Mouse (Mus musculus): Measurements from ENCODE around the gene Bmper. TPM values are rescaled to one million over a fixed set of nuclear protein-coding genes. Genes with fewer than 3 reads are reported as not detected.

The Bmper gene
- total and polyA plus RNA-seq, 3 experiments = 0.11 TPM; not detected in 2

- DNase-seq (ENCODE audit: low spot score) (no peak), ATAC-seq (ENCODE audit: extremely low read depth, insufficient number of reproducible peaks, low FRiP score, poor library complexity, severe bottlenecking) (no peak)
- H3K36me3 ChIP-seq (replicated peaks) = no peaks in the 10 kb centered on the region
- no peaks in the 10 kb centered on the region for H3K9me3 ChIP-seq (replicated peaks)
- no peak overlapping the region for H3K4me3 ChIP-seq (ENCODE audit: low read depth, low read length)
- H3K27me3 ChIP-seq (ENCODE audit: insufficient read depth, low read length) = no peaks in the 10 kb centered on the region; the same call in 1 of the 2 replicates
- TF ChIP-seq TAL1 (conservative IDR thresholded peaks at IDR 0.05; ENCODE audit: low read depth, low read length) = no peak
- no peak for TF ChIP-seq GATA2 (IDR thresholded peaks at IDR 0.05; ENCODE audit: borderline replicate concordance, low read depth, low read length)
- TF ChIP-seq POLR2AphosphoS5 (IDR thresholded peaks at IDR 0.05; ENCODE audit: insufficient replicate concordance, low read depth, low read length) = no peak
- no peak for TF ChIP-seq GATA1 (IDR thresholded peaks at IDR 0.05; ENCODE audit: borderline replicate concordance, low read length)
- no peak for TF ChIP-seq CTCF (IDR thresholded peaks at IDR 0.05; ENCODE audit: low read depth, low read length)
- H3K4me1 ChIP-seq (ENCODE audit: insufficient read depth, low read depth, low read length) = no peaks in the 10 kb centered on the region
Observed at GRCm38 (mm10) chr9:23447271-23447961, 224.5 kb downstream of the Bmper start.

DNA sequence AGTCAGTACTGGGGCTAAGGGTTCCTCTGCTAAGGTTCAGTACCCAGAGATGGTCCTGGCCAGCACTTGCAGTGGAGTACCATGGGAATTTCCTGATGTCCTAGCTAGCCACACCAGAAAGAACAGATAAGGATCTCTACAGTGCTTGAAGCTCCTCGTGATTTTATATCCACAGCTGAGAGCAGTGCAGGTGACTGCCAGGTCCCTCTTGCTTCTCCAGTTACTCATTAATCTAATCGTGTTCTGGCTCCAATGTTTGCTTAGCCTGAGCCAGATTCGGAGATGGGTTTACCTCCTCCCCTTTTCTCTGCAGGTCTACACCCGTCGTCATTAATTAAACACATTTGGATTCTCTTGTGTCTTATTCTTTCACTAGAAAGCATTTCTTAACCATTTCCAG is 230.4 kb downstream of the Bmper start:
- no peaks in the 10 kb centered on the region for H3K9me3 ChIP-seq (replicated peaks)
- ATAC-seq (ENCODE audit: extremely low read depth, insufficient number of reproducible peaks, low FRiP score, poor library complexity, severe bottlenecking) (no peak), DNase-seq (ENCODE audit: low spot score) (no peak)
- H3K36me3 ChIP-seq (replicated peaks) = no peaks in the 10 kb centered on the region
- H3K27me3 ChIP-seq (ENCODE audit: insufficient read depth, low read length) = no peaks in the 10 kb centered on the region
- H3K4me3 ChIP-seq (ENCODE audit: low read depth, low read length) = no peak overlapping the region
- no peak for TF ChIP-seq GATA2 (IDR thresholded peaks at IDR 0.05; ENCODE audit: borderline replicate concordance, low read depth, low read length)
- TF ChIP-seq CTCF (IDR thresholded peaks at IDR 0.05; ENCODE audit: low read depth, low read length) = no peak
- TF ChIP-seq TAL1 (conservative IDR thresholded peaks at IDR 0.05; ENCODE audit: low read depth, low read length) = no peak
- no peak for TF ChIP-seq POLR2AphosphoS5 (IDR thresholded peaks at IDR 0.05; ENCODE audit: insufficient replicate concordance, low read depth, low read length)
- TF ChIP-seq GATA1 (IDR thresholded peaks at IDR 0.05; ENCODE audit: borderline replicate concordance, low read length) = no peak
- H3K4me1 ChIP-seq (ENCODE audit: insufficient read depth, low read depth, low read length) = no peaks in the 10 kb centered on the region

- no peak overlapping the region for H3K4me3 ChIP-seq (ENCODE audit: low read depth, low read length)
- TF ChIP-seq TAL1 (conservative IDR thresholded peaks at IDR 0.05; ENCODE audit: low read depth, low read length) (no peak), POLR2AphosphoS5 (IDR thresholded peaks at IDR 0.05; ENCODE audit: insufficient replicate concordance, low read depth, low read length) (no peak), CTCF (IDR thresholded peaks at IDR 0.05; ENCODE audit: low read depth, low read length) (no peak), GATA2 (IDR thresholded peaks at IDR 0.05; ENCODE audit: borderline replicate concordance, low read depth, low read length) (no peak), GATA1 (IDR thresholded peaks at IDR 0.05; ENCODE audit: borderline replicate concordance, low read length) (no peak)
- H3K36me3 ChIP-seq (replicated peaks) = no peaks in the 10 kb centered on the region
- H3K27me3 ChIP-seq (ENCODE audit: insufficient read depth, low read length) = no peaks in the 10 kb centered on the region
- no peak for DNase-seq (ENCODE audit: low spot score)
- H3K4me1 ChIP-seq (ENCODE audit: insufficient read depth, low read depth, low read length) = no peaks in the 10 kb centered on the region
- H3K9me3 ChIP-seq (replicated peaks) = no peaks in the 10 kb centered on the region
- no peak for ATAC-seq (ENCODE audit: extremely low read depth, insufficient number of reproducible peaks, low FRiP score, poor library complexity, severe bottlenecking)
Observed at GRCm38 (mm10) chr9:23457186-23457585, 234.3 kb downstream of the Bmper start.

DNA sequence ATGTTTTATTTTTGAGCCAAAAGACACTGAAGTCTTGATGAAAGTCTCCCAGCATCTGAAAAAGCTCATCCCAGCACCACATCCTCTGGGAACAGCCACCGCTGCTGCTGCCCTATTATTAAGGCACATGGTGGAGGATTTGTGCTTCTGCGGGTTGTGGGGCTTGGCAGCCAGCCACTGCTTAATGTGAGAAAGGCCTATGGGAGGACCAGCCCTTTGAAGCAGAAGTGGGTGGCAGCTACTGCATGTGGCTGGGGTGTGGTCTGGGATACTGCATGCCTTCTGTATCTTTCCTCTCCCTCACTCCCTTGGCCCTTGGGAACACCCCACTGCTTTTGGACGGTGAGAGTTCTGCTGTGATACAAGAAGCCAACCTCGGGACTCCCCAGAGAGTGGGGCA is 237.8 kb downstream of the Bmper start:
- H3K9me3 ChIP-seq (replicated peaks) = no peaks in the 10 kb centered on the region
- DNase-seq (ENCODE audit: low spot score) = no peak
- no peak overlapping the region for H3K4me3 ChIP-seq (ENCODE audit: low read depth, low read length)
- ATAC-seq (ENCODE audit: extremely low read depth, insufficient number of reproducible peaks, low FRiP score, poor library complexity, severe bottlenecking) = no peak
- no peaks in the 10 kb centered on the region for H3K4me1 ChIP-seq (ENCODE audit: insufficient read depth, low read depth, low read length)
- no peaks in the 10 kb centered on the region for H3K27me3 ChIP-seq (ENCODE audit: insufficient read depth, low read length)
- H3K36me3 ChIP-seq (replicated peaks) = no peaks in the 10 kb centered on the region
- no peak for TF ChIP-seq GATA1 (IDR thresholded peaks at IDR 0.05; ENCODE audit: borderline replicate concordance, low read length)
- no peak for TF ChIP-seq CTCF (IDR thresholded peaks at IDR 0.05; ENCODE audit: low read depth, low read length)
- TF ChIP-seq TAL1 (conservative IDR thresholded peaks at IDR 0.05; ENCODE audit: low read depth, low read length) = no peak
- TF ChIP-seq GATA2 (IDR thresholded peaks at IDR 0.05; ENCODE audit: borderline replicate concordance, low read depth, low read length) = no peak
- no peak for TF ChIP-seq POLR2AphosphoS5 (IDR thresholded peaks at IDR 0.05; ENCODE audit: insufficient replicate concordance, low read depth, low read length)

- TF ChIP-seq GATA1 (IDR thresholded peaks at IDR 0.05; ENCODE audit: borderline replicate concordance, low read length) (no peak), CTCF (IDR thresholded peaks at IDR 0.05; ENCODE audit: low read depth, low read length) (no peak), POLR2AphosphoS5 (IDR thresholded peaks at IDR 0.05; ENCODE audit: insufficient replicate concordance, low read depth, low read length) (no peak), TAL1 (conservative IDR thresholded peaks at IDR 0.05; ENCODE audit: low read depth, low read length) (no peak), GATA2 (IDR thresholded peaks at IDR 0.05; ENCODE audit: borderline replicate concordance, low read depth, low read length) (no peak)
- Histone ChIP-seq H3K9me3 (replicated peaks) (no peaks in the 10 kb centered on the region), H3K27me3 (ENCODE audit: insufficient read depth, low read length) (no peaks in the 10 kb centered on the region), H3K4me3 (ENCODE audit: low read depth, low read length) (no peak overlapping the region), H3K4me1 (ENCODE audit: insufficient read depth, low read depth, low read length) (no peaks in the 10 kb centered on the region), H3K36me3 (replicated peaks) (no peaks in the 10 kb centered on the region)
- ATAC-seq (ENCODE audit: extremely low read depth, insufficient number of reproducible peaks, low FRiP score, poor library complexity, severe bottlenecking) (no peak), DNase-seq (ENCODE audit: low spot score) (no peak)
Observed at GRCm38 (mm10) chr9:23462949-23463608, 240.2 kb downstream of the Bmper start.

DNA sequence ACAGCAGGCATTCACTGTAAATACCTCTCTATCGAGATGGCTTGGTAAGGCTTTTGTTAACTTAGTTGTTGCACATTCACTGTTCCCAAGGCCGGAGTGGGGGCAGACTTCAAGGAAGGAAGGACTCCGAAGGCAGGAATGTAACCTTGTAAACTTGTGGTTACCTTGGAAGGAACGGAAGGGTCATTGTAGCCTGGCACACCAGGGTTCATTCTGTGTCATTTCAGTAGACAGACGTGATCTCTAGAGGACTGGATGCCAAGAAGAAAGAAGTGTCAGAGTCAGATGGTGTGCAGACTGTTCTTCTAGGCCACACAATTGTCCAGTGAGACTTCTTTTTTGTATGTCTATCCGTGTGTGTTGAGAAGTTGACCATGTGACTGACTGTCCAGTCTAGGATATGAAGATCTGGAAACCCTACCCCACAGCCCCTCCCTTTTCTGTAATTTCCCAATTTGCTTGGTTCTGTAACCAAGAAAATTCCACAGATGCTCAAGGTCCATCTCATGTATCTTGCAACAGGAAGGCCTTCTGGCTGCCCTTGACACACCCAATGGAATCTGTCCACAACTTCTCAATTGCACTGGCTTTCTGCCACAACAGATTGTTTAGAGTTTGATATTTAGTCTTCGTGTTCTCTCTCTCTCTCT is 242.2 kb downstream of the Bmper start:
- H3K9me3 ChIP-seq (replicated peaks) = no peaks in the 10 kb centered on the region
- DNase-seq (ENCODE audit: low spot score) = no peak
- no peak overlapping the region for H3K4me3 ChIP-seq (ENCODE audit: low read depth, low read length)
- TF ChIP-seq CTCF (IDR thresholded peaks at IDR 0.05; ENCODE audit: low read depth, low read length) (no peak), GATA1 (IDR thresholded peaks at IDR 0.05; ENCODE audit: borderline replicate concordance, low read length) (no peak), POLR2AphosphoS5 (IDR thresholded peaks at IDR 0.05; ENCODE audit: insufficient replicate concordance, low read depth, low read length) (no peak), GATA2 (IDR thresholded peaks at IDR 0.05; ENCODE audit: borderline replicate concordance, low read depth, low read length) (no peak), TAL1 (conservative IDR thresholded peaks at IDR 0.05; ENCODE audit: low read depth, low read length) (no peak)
- H3K4me1 ChIP-seq (ENCODE audit: insufficient read depth, low read depth, low read length) = no peaks in the 10 kb centered on the region
- H3K27me3 ChIP-seq (ENCODE audit: insufficient read depth, low read length) = no peaks in the 10 kb centered on the region
- no peak for ATAC-seq (ENCODE audit: extremely low read depth, insufficient number of reproducible peaks, low FRiP score, poor library complexity, severe bottlenecking)
- no peaks in the 10 kb centered on the region for H3K36me3 ChIP-seq (replicated peaks)
